Mouse (Mus musculus) heart, embryonic 14.5 days (tissue): Measurements from ENCODE around the gene Mark4. TPM values are rescaled to one million over a fixed set of nuclear protein-coding genes. Genes with fewer than 3 reads are reported as not detected.
A peak's percentile ranks its signal among the peaks of the same experiment; 100 is the strongest.

Experiments used
- ATAC-seq: fragments of 200-750 bp; cut with Nextera tagmentation; 2 replicates; pipeline ENCODE4 v1.8.0; 2017; ENCODE audit warnings: low read depth, moderate TSS enrichment; ENCODE audit not compliant: insufficient number of reproducible peaks, insufficient read depth, low FRiP score
- H3K27ac ChIP-seq, 2 experiments: fragments of 200-500 bp in 1 of 2; fragments of 300-500 bp in 1 of 2; sonication (generic) in 1 of 2; replicated peaks in 1 of 2; 2 replicates each; pipeline ENCODE4 v1.5.1; 2012 to 2014; ENCODE audit warnings: low read depth in 2 of 2, low read length in 2 of 2, control low read depth in 1 of 2, mild to moderate bottlenecking in 1 of 2, mixed read lengths in 1 of 2; ENCODE audit not compliant: control insufficient read depth in 1 of 2, insufficient read depth in 1 of 2
- H3K27me3 ChIP-seq: fragments of 300-500 bp; sonication (generic); 2 replicates; pipeline ENCODE4 v1.6.1; 2014; ENCODE audit warnings: mild to moderate bottlenecking, low read length, control low read depth; ENCODE audit not compliant: control insufficient read depth, insufficient read depth
- H3K36me3 ChIP-seq: fragments of 300-500 bp; sonication (generic); 2 replicates; pipeline ENCODE4 v1.6.1; 2014; ENCODE audit warnings: mild to moderate bottlenecking, control low read depth, low read length, mixed read lengths; ENCODE audit not compliant: control insufficient read depth, insufficient read depth
- H3K4me1 ChIP-seq, 2 experiments: fragments of 200-500 bp in 1 of 2; fragments of 300-500 bp in 1 of 2; sonication (generic) in 1 of 2; 2 replicates each; pipeline ENCODE4 v1.6.1; 2012 to 2014; ENCODE audit warnings: low read length in 2 of 2, control low read depth in 1 of 2, mixed read lengths in 1 of 2; ENCODE audit not compliant: control insufficient read depth in 2 of 2, insufficient read depth in 2 of 2
- H3K4me2 ChIP-seq: fragments of 300-500 bp; sonication (generic); 2 replicates; pipeline ENCODE4 v1.6.1; 2014; ENCODE audit warnings: mild to moderate bottlenecking, low read length
- H3K4me3 ChIP-seq, 2 experiments: fragments of 200-500 bp in 1 of 2; fragments of 300-500 bp in 1 of 2; sonication (generic) in 1 of 2; 2 replicates each; pipeline ENCODE4 v1.5.1; 2012 to 2014; ENCODE audit warnings: low read length in 2 of 2, mild to moderate bottlenecking in 2 of 2, control low read depth in 1 of 2, low read depth in 1 of 2, moderate library complexity in 1 of 2; ENCODE audit not compliant: control insufficient read depth in 1 of 2, insufficient read depth in 1 of 2
- H3K9ac ChIP-seq: fragments of 300-500 bp; sonication (generic); 2 replicates; pipeline ENCODE4 v1.6.1; 2014; ENCODE audit warnings: mild to moderate bottlenecking, low read length
- H3K9me3 ChIP-seq: fragments of 300-500 bp; sonication (generic); 2 replicates; pipeline ENCODE4 v1.6.1; 2016; ENCODE audit warnings: low read length, control low read depth; ENCODE audit not compliant: control insufficient read depth
- WGBS: fragments of 180-500 bp; shearing (Covaris S2); extraction: QIAGEN DNeasy Blood & Tissue Kit; methylation state at CpG from one replicate; pipeline ENCODE4 v1.1.7; 2014; 5-methylcytosine and 5-hydroxymethylcytosine counted together
- polyA plus RNA-seq: library from polyadenylated mRNA; unstranded; fragments of >200 nt; fragmentation: Nextera tagmentation; extraction: Ambion mirVana; gene quantifications from 2 replicates; pipeline ENCODE4 v1.2.1, GENCODE M21; 2014

The Mark4 gene
- polyA plus RNA-seq, 1 experiment from 2014 or later: 10.5 TPM

- no peak overlapping the region for H3K4me3 ChIP-seq
These were observed 2.9 kb upstream of the Mark4 start for GRCm38 (mm10) chr7:19461488-19461887.

DNA sequence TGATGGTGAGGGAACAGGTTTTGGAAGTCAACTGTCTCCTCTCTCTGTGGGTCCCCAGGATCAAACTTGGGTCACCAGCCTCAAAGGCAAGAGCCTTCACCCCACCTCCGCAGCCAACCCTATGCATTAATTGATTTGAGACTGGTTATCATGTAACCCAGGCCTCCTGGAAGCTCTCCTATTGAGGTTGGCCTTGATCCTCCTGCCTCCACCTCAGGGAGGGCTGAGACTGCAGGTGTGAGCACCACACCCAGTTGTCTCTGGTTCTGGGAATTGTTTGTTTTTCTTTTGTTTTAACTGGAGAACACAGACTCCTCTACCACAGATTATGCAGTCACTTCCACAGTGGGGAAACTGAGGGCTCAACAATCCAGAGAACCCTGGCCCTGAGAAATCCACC is 1.9 kb upstream of the Mark4 start:
- Histone ChIP-seq H3K4me2 (no peak overlapping the region), H3K27ac (no peak overlapping the region), H3K9me3 (no peaks in the 10 kb centered on the region), H3K36me3 (peaks cover 7% of the 10 kb centered on the region; the same call in 1 of the 2 replicates), H3K4me1 (peaks cover 20 to 34% of the 10 kb centered on the region in 2 experiments), H3K4me3 (no peak overlapping the region), H3K27me3 (peaks cover under 1% of the 10 kb centered on the region; the same call in 1 of the 2 replicates), H3K9ac (no peak overlapping the region)
- WGBS: 70% methylated on average over 1 of the region's 1 CpGs
- no peak for ATAC-seq

More at GRCm38 (mm10) chr7:19461488-19461887, 2.9 kb upstream of the Mark4 start:
- H3K36me3 ChIP-seq: no peaks in the 10 kb centered on the region
- no peak overlapping the region for H3K9ac ChIP-seq
- H3K27me3 ChIP-seq: peaks cover 8% of the 10 kb centered on the region; the same call in 1 of the 2 replicates
- H3K27ac ChIP-seq: no peak overlapping the region
- peaks cover 18 to 30% of the 10 kb centered on the region in 2 experiments for H3K4me1 ChIP-seq
- ATAC-seq: no peak
- WGBS: 15% methylated on average over 6 of the region's 6 CpGs
- H3K4me2 ChIP-seq: no peak overlapping the region
- H3K9me3 ChIP-seq: no peaks in the 10 kb centered on the region

DNA sequence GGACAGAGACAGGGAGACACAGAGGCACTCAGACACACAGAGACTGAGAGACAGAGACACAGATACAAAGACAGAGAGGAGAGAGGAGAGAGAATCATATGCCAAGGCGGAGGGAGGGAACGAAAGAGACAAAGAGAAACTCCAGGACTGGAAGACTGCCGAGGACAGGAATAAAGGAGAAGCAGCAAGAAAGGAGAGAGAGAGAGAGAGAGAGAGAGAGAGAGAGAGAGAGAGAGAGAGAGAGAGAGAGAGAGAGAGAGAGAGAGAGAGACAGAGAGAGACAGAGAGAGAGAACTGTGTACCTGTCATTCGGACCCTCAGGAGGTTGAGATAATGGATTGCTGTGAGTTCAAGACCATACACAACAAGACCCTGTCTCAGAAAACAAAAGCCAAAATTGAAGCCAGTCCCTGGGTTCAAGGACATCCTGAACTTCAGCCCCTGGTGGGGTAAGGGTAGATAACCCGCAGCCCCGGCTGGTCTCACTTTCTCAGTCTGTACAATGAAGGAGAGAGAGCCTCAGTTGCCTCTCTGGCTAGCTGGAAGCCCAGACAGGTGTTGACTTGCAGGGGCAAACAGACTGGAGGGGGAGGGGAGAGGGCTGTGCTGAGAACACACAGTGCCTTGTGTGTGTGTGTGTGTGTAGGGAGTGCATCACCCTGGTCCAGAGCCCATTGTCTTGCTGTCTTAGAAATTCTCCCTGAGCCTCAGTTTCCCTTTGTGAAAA is 686 bp upstream of the Mark4 start:
- Histone ChIP-seq H3K36me3 (peaks cover 8% of the 10 kb centered on the region; the same call in 1 of the 2 replicates), H3K27ac (peak overlapping the region; percentile 61 to 75), H3K27me3 (no peaks in the 10 kb centered on the region), H3K4me2 (peak overlapping the region; percentile 96), H3K9ac (peak overlapping the region; percentile 93), H3K4me1 (peaks cover 10 to 29% of the 10 kb centered on the region in 2 experiments), H3K4me3 (peak overlapping the region; percentile 66 to 99), H3K9me3 (no peaks in the 10 kb centered on the region)
- 0 out of 2 replicates have a peak, but pooled peaks have one; percentile 0 for ATAC-seq
- WGBS: 22% methylated on average over 6 of the region's 6 CpGs

- Histone ChIP-seq H3K27me3 (no peaks in the 10 kb centered on the region), H3K27ac (peak overlapping the region; percentile 63 to 88; a peak in 2 of 4 replicates), H3K9ac (peak overlapping the region; percentile 93), H3K4me2 (peak overlapping the region; percentile 96), H3K4me3 (peak overlapping the region; percentile 91 to 99), H3K9me3 (no peaks in the 10 kb centered on the region), H3K36me3 (peaks cover 8% of the 10 kb centered on the region; the same call in 1 of the 2 replicates), H3K4me1 (peaks cover 9 to 25% of the 10 kb centered on the region in 2 experiments)
- WGBS: under 1% methylated on average over 19 of the region's 31 CpGs
- peak; percentile 58 for ATAC-seq
These were observed 542 bp downstream of the Mark4 start for GRCm38 (mm10) chr7:19458072-19458486.

DNA sequence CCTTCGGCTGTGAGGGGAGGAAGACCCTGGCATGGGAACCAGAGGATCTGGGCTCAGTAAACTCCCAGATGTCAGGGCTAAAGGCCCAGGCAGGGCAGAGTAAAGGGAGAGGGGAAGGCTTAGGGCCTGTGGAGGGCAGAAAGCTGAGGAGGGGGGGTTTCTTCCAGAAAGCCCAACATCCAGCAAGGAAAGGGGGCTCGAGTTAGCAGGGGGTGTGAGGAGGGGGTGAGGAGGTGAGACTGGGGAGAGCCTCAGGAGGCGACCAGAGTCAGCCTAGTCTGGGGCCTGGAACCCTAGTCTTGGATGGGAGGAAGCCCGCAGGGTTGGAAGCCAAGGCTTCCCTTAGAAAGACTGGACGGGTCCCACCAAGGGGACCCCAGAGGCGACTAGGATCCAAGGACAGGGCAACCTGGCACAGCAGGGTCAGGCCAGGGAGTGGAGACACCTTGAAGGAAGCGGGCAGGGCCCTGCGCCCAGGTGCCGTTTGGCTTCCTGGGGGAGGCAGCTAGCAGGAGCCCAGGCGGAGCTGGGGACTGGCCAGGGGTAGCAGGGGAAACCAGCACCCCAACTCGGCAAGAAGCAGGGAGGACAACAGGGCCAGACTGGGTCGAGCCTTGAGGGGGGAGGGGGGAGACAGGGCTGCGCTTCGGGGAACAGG is 1.1 kb downstream of the Mark4 start:
- Histone ChIP-seq H3K9me3 (no peaks in the 10 kb centered on the region), H3K27me3 (no peaks in the 10 kb centered on the region), H3K9ac (peak overlapping the region; percentile 93), H3K36me3 (peaks cover 8% of the 10 kb centered on the region; the same call in 1 of the 2 replicates), H3K27ac (peak overlapping the region in 1 of 2 experiments; percentile 88; a peak in 2 of 4 replicates), H3K4me3 (peak overlapping the region; percentile 91 to 99), H3K4me1 (peaks cover 9 to 25% of the 10 kb centered on the region in 2 experiments), H3K4me2 (peak overlapping the region; percentile 96)
- ATAC-seq: no peak
- 9% methylated on average over 14 of the region's 14 CpGs for WGBS

GRCm38 (mm10) chr7:19456628-19457027 is 2.0 kb downstream of the Mark4 start:
- Histone ChIP-seq H3K4me2 (peak overlapping the region; percentile 96), H3K9ac (no peak overlapping the region; the same call in 1 of the 2 replicates), H3K4me1 (peaks cover 9 to 25% of the 10 kb centered on the region in 2 experiments), H3K4me3 (peak overlapping the region in 1 of 2 experiments; percentile 99; a peak in 1 of 4 replicates), H3K9me3 (no peaks in the 10 kb centered on the region), H3K27me3 (no peaks in the 10 kb centered on the region), H3K36me3 (peaks cover 12% of the 10 kb centered on the region), H3K27ac (no peak overlapping the region)
- 95% methylated on average over 7 of the region's 7 CpGs for WGBS
- ATAC-seq: no peak

DNA sequence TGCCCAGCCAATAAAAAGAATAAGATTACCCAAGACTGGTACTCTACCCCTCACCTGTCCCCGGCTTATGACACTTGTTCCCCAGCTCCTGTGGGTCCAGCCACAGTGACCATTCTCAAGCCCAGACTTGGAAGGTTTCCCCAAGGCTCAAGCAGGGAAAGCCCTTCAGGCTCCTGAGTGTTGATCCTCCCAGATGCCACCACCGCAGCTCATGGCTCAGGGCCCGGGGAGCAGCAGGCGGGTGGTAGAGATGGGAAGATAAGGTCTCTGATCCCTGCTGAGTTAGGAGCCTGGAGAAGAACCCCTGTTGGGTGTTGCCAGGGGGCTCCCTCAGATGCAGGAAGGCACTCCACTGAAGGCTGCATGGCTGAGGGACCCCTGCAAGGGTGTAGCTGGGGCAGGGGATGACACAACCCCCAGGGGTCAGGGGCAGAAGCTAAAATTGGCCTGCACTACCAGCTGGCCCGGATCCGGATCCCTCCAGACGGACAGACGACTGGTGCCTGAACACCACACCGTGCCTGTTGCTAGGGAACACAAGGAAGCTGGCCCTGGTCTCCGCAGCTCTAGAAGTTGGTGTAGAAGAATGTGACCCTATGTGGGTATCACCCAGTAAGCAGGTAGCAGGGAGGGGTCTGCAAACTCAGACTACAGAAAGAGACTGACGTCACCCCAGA is 2.7 kb downstream of the Mark4 start:
- 48% methylated on average over 11 of the region's 11 CpGs for WGBS
- H3K9ac ChIP-seq: no peak overlapping the region; the same call in 1 of the 2 replicates
- H3K4me3 ChIP-seq: no peak overlapping the region
- H3K4me1 ChIP-seq: peaks cover 9 to 25% of the 10 kb centered on the region in 2 experiments
- no peaks in the 10 kb centered on the region for H3K9me3 ChIP-seq
- ATAC-seq: no peak
- H3K27me3 ChIP-seq: no peaks in the 10 kb centered on the region
- H3K4me2 ChIP-seq: no peak overlapping the region
- no peak overlapping the region for H3K27ac ChIP-seq
- H3K36me3 ChIP-seq: peaks cover 18% of the 10 kb centered on the region
